Mouse (Mus musculus) cerebellum, postnatal 4 days (tissue): ENCODE measurements around the gene Nps.
"Not testable (repeated sequence)": the region's sequence is repeated elsewhere in the genome, so short reads cannot be mapped to it uniquely, and the experiment has no call there.

Source experiments
- DNase-seq, 2 experiments: peaks; one replicate each; pipeline ENCODE4 v3.0.0; 2022; ENCODE audit warnings: low spot score in 2 of 2, mixed read lengths in 1 of 2

Nps gene

DNA sequence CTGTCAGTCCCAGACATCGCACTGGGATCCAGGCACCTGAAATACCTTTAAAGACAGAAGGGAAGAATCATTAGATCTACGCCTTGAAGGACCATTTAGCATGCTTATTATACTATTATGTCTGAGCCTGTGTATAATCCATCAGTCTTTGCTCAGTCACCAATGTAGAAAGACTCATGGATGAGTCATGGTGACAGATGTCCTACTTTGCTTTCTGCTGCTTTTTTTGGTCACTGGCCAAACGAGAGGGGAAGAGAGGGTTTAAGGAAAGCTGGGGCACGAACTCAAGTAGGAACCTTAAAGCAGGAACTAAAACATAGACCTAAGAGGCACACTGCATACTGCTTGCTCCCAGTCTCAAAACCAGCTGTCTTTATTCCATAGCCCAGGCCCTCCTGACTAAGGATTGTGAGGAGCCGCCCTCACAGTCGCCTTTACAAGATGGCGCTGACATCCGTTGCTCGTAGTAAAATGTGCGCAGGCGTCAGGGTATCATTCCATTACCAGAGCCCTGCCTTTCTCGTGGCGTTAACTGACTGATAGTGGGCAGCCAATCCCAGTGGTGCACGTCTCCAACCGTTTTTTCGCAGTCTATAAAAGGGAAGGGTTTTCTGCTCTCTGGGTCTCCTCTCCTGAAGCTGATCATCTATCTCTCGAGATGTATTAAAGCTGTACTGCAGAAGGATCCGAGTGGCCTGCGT, at the start of gene Nps:
Nps (plus strand) TSS at position 651 of the 701 bp plus-strand sequence.
- not testable (repeated sequence) for DNase-seq

DNA sequence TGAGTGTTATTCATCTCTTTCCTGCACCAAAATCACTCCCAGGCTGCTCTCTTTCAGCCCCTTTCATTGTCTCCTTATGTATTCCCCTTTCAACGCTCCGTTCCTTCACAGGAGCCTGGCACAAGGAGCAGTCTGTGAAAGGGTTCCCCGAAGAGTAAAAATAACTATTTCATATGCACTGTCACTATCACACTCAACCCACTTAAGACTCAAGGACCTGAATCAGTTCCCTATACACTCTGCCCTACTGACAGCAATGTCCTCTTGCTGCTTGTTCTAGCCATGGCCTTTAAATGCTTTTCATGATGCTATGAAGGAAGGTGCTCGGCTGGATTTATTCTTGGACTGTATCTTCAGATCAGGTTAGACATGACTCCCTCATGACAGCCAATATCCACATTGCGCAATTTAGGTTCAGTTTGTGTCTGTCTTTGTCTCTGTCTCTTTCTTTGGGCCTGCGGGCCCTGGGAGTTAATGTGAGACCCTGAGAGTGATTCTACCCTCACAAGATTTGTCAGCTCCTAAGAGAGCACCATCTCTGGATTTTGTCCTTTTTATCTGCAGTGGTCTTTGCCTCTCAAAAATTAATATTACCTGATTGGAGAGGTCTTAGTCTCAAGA, 49.4 kb upstream of the Nps start:
- DNase-seq, result no peak

DNA sequence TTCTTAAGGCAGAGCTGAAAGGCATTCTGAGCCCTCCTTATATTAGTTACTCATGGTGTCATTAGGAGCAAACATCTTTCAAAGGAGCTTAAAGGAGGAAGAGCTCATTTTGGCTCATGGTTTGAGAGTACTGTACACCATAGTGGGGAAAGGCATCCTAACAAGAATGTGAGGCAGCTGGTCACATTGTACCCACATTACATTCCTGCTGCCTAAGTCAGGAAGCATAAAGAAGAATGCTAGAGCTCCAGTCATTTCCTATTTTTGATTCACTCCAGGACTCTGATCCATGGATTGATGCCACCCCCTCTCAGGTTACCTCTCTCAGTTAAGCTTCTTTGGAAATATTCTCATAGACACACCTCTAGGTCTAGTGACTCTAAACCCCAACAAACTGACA, 48.2 kb upstream of the Nps start:
- no peak for DNase-seq

DNA sequence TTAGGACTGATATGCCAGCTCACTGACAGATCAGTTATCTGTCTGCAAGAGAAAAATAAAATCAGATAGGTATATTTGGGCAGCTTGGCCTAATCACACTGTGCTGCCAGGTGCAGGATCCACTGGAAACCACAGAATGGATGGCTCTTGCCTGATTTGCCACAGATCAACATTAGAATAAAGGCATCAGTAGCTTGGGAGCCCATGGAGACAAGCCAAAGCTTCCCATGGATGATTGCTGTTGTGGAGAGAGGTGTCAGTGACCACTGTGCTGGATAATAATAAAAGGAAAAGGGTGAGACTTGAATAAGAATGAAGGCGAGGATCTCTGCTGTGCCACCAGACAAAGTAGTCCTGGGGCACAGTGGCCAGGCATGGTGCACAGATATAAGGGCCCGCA, 47.7 kb upstream of the Nps start:
- no peak for DNase-seq

GRCm38 (mm10) chr7:135212505-135212904, 46.0 kb upstream of the Nps start:
- DNase-seq, result no peak

DNA sequence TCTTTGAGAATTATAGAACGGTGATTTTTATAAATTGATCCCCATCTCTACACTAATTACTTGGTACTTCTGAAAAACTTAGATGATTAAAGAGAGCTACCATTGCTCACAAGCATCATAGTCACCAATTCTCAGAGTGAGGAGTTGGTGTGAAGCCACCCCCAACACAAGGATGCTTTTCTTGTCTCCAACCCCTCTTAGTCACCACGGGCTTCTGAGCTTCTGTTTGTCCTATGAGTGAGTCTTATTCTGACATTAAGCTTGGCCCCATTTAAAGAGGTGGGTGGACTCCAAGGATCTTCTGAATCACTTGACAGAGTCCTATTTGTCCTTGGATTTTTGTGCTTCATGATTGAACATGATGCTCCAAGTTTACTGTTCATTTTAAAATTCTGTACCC, 37.0 kb upstream of the Nps start:
- DNase-seq, result no peak

DNA sequence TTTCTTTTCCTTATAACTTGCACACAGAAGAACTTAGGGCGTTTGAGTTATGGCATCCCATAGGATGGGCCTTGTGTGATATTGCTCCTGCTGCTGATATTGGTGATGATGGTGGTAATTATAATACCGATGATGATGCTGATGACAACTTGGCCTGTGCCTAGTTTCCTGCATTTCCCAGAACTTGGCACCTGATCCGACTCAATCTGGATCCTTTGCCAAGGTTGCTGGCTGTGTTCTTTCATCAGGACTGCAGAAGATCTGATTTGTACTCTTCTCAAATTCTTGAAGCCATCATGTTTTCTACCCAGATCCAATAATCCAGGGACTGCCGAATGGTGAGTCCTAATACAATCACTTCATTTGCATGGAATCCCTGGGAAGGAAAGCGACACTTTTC, 32.5 kb upstream of the Nps start:
- DNase-seq, result no peak

- DNase-seq, result no peak
These were observed 21.4 kb upstream of the Nps start for GRCm38 (mm10) chr7:135237152-135237551.

- DNase-seq, result no peak
These were observed 19.1 kb upstream of the Nps start for GRCm38 (mm10) chr7:135239441-135239840.

GRCm38 (mm10) chr7:135240006-135240405, 18.5 kb upstream of the Nps start:
- DNase-seq, result no peak

DNA sequence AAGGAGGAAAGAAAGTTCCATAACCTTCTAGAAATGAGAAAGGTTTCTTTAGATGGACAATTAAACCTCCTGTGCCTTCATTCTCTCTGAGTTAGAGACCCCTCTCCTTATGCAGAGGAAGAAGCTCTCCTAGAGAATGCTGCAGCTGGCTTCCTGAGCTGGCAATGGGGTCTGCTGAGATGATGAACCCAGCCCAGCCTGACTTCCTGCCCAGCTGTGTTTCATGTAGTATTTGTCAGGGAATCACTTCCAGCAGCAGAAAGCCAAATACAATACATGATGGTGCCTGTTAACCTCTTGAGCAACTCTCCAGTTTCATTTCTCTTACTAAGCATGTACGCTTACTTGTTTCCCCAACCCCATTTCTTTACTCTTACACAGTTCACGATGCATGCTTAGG, 17.9 kb upstream of the Nps start:
- DNase-seq, result no peak

- DNase-seq, result no peak
These were observed 14.2 kb upstream of the Nps start for GRCm38 (mm10) chr7:135244171-135244880.

DNA sequence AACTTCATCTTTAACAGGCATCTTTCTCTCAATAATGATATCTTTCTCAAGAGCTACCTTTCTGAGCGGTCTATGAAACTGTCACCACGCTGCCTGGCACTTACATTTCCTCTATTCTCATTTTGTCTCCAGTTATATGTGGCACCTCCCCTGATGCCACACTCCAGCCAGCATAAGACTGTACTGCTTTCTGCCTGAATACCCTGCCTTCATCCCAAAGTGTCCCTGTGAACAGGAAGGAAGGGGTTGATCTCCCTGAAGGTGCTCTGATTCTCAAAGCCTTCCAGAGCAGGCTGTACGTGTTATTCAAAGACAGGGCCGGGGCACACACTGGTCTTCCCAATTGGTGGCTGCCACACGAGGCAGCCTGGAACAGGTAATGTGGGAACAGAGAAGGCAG, 12.1 kb upstream of the Nps start:
- DNase-seq, result no peak

DNA sequence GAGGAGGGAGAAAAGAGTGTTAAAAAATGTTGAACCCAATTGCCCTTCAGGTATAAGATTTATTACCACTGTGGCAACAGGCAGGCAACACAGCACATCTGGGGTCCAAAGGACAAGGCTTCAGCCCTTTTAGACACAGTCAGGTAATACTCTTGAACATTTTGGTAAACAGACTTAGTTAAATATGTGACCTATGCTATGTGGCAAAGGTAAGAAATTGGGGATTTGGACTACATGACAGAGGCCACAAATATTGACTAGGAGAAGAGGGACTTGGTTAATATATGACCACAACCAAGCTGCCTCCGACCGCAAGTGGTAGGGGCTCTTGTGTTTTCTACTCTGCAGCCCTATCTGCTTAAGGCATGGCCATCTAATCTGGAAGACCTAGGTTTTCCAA, 5.3 kb upstream of the Nps start:
- DNase-seq, result no peak

DNA sequence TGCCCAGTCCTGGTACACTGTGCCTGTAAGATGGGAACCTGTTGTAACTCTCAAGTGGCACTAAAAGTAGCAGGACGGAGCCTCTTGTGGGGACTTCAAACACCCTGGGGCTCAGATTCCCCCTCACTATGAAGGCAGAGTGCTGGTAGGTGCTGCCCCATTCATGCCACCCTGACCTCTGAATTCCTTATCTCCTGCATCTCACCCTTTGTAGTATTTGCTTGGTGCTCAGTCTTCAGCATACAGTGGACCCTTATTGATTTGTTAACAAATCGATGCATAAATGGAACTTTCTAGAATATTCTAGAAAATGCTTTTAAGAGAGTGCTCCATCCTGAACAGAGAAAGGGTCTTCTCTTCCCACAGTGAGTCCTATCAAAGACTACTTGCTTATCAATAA, 4.1 kb upstream of the Nps start:
- DNase-seq, result no peak

GRCm38 (mm10) chr7:135271011-135271410, 12.5 kb downstream of the Nps start:
- peak in 1 of 2 experiments; percentile 7 for DNase-seq

- DNase-seq, result no peak
These were observed 24.7 kb downstream of the Nps start for GRCm38 (mm10) chr7:135283212-135283611.

DNA sequence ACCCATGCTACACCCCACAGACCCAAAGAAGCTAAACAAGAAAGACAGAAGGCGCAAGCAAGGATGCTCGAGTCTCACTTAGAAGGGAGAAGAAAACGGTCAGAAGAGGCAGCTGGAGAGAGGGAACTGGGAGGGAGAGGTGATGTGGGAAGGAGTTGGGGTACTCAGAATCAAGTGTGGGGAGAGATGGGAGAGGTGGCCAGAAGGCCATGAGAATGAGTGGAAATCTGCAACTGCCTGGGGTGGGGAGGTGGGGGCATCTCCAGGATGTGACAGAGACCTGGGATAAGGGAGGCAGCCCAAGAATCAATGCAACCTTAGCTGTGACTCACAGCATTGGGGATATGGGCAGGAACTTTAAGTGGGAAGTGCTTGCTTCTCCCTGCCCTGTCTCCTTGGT, 31.5 kb downstream of the Nps start:
- no peak for DNase-seq

DNA sequence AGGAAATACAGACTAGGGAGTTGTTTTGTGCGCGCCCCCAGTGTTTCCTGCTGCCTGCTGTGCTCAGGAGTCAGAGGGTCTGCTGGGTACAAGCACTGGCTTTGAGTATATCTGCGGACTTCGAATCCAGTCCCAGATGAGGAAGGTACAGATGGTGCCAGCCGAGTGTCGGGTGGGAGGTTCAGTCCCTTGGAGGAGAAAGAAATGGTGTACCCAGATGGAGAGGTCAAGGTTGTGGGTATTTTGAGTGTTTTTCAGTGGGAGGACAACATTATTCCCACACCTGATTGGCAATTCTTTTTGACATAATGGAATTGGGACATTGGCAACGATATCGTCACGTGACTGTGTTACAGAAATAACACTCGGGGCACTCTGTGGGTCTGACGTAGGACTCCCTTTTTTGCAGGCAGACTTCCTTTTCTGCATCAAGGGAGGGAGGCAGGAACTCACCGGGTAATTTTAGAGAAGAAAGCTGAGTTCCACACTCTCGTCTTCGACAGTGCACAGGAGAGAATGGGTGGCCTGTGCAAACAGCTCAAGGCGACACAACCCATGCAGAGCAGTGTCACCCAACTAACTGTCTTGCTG, 33.2 kb downstream of the Nps start:
- DNase-seq, result no peak

GRCm38 (mm10) chr7:135294498-135294897, 36.0 kb downstream of the Nps start:
- no peak for DNase-seq

- no peak for DNase-seq
These were observed 46.0 kb downstream of the Nps start for GRCm38 (mm10) chr7:135304496-135304895.
